Mouse (Mus musculus): ENCODE results near the gene Rgs4.

Rgs4 gene

DNA sequence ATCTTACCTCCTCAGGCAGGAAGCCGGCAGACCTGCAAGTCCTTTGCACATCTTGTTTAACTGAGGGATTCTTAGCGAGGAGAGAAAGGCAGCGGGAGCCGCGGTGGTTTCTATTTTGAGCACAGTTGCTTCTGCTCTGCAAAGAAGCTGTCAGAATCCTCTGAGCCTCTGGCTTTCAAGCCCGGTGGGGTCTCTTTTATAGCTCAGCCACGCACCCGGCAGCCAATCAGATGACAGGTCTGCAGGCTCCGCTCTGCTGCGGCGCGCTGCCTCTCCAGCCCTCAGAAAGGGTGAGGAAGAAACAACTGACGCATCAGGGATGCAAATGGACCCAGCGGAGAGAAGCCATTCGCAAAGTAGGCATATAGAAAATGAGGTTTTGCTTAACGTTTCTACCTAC lies at the start of gene Rgs4:
Rgs4 (minus strand) TSS at position 170 of the 400 bp plus-strand sequence.
- no peak for DNase-seq (ENCODE audit: extremely low read depth, low read depth, low spot score)

GRCm38 (mm10) chr1:169792437-169792836 lies 45.0 kb upstream of the Rgs4 start:
- DNase-seq (ENCODE audit: extremely low read depth, low read depth, low spot score), result no peak

- no peak for DNase-seq (ENCODE audit: extremely low read depth, low read depth, low spot score)
These were observed 38.5 kb upstream of the Rgs4 start for GRCm38 (mm10) chr1:169785981-169786380.

- DNase-seq (ENCODE audit: extremely low read depth, low read depth, low spot score), result no peak
These were observed 29.1 kb upstream of the Rgs4 start for GRCm38 (mm10) chr1:169776566-169776965.

GRCm38 (mm10) chr1:169764619-169764955 lies 17.1 kb upstream of the Rgs4 start:
- no peak for DNase-seq (ENCODE audit: extremely low read depth, low read depth, low spot score)

DNA sequence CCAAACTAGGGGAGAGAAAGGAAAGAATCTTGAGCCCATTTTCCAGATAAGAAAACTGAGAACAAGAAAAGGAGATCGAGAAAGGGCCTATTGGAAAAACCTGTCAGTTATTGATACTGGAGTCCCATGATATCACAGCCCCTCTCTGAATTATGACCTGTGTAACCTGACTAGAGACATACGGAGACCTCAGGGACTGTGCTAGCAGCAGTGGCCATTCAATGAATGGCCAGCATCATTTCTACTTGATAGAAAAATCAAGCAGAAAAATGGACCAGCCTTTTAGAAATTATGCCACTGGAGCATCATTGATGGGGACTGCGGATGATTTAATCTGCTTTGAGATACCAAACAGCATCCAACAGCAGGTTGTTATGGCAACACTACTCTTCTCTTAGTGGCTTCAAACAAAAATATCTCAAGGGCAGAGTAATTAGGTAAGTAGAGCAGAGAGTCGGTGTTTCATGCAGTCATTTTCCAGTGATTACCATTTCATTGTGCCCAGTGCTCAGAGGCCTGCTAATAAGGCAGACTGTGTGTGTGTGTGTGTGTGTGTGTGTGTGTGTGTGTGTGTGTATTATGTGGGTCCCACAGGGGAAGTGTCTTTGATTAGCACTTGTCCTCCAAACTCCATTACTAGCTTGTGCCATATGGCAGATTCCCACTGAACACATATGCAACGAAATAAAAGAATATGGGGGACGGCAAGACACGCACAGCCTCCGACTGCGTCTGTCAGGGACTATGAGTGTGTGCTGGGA lies 16.6 kb upstream of the Rgs4 start:
- no peak for DNase-seq (ENCODE audit: extremely low read depth, low read depth, low spot score)

GRCm38 (mm10) chr1:169762524-169762923 lies 15.1 kb upstream of the Rgs4 start:
- DNase-seq (ENCODE audit: extremely low read depth, low read depth, low spot score), result no peak

- no peak for DNase-seq (ENCODE audit: extremely low read depth, low read depth, low spot score)
These were observed 9.1 kb upstream of the Rgs4 start for GRCm38 (mm10) chr1:169756532-169756931.

- no peak for DNase-seq (ENCODE audit: extremely low read depth, low read depth, low spot score)
These were observed 5.0 kb upstream of the Rgs4 start for GRCm38 (mm10) chr1:169752395-169752794.

- DNase-seq (ENCODE audit: extremely low read depth, low read depth, low spot score), result no peak
These were observed 997 bp upstream of the Rgs4 start for GRCm38 (mm10) chr1:169748439-169748838.

DNA sequence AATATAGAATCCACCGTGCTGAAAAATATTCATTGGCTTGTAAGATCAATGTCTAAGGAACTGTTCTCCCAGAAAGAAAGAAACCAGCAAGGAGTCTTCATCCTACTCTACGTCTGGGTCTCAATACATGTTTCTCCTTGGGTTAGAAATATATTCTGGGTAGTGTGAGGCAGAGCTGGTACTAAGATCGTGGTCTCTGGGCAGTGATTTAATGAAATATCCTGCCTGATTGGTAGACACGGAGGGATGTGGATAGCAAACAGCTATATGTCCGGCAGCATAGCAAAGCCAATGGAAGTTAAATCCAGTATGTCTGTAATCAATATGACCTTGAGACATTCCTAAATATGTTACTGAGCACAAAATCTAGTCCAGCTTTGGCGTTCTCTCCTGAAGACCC lies 460 bp upstream of the Rgs4 start:
- DNase-seq (ENCODE audit: extremely low read depth, low read depth, low spot score), result no peak

DNA sequence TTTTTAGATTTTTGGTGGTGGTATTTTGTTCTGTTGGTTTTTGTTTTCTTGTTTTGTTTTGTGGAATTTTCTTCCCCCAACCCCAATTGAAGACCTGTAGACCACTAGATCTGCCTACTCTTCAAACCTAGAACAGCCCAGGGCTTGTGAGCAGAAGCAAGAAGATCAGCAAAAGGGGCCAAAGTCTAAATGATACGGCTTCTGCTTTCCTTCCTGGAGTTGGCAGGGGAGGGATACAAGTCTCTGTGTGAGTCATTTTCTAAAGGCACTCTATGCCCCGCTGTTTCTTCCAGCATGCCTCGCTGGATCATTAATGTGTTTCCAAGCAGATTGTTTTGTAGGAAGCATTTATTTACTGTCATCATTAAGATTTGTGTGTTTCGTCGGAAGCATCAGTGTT lies 6.3 kb downstream of the Rgs4 start:
- DNase-seq (ENCODE audit: extremely low read depth, low read depth, low spot score), result no peak

GRCm38 (mm10) chr1:169737231-169737630 lies 10.2 kb downstream of the Rgs4 start:
- no peak for DNase-seq (ENCODE audit: extremely low read depth, low read depth, low spot score)

DNA sequence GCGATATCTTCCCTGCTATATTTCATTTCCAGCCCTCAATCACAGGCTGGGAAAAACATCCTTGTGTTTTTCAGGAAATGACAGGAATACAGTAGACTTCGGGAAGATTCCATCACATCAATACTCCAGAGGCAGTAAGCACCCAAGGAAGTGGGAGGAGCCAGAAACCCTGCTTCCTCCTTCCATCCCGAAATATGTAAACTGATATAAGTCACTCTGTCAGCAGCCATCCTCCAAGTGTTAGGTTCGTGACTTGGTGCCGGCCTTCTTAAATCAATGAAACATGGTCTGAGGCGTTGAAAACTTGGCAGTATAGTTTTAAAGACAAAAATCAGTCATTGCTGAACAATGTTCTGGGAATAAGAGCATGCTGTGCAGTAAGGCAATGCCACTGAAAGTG lies 11.3 kb downstream of the Rgs4 start:
- no peak for DNase-seq (ENCODE audit: extremely low read depth, low read depth, low spot score)

GRCm38 (mm10) chr1:169730599-169731100 lies 16.8 kb downstream of the Rgs4 start:
- DNase-seq (ENCODE audit: extremely low read depth, low read depth, low spot score), result no peak

DNA sequence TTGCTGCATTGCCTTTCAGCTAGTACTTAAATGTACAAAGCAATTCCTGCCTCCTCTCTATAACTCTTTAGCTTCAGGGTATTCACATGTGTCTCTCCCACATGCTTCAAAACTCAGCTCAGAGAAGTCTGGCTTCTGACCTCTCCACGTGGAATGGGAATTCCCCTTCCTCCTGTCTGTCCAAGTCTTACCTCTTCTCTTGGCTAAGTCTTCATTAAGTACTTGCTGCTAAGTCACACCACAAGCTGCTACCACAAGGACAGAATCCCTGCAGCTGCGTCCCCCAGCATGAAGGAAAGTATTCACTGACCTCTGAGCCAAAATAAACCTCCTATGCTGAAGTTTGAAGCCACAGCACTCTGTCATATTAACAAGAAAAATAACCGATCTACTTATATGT lies 21.1 kb downstream of the Rgs4 start:
- no peak for DNase-seq (ENCODE audit: extremely low read depth, low read depth, low spot score)

DNA sequence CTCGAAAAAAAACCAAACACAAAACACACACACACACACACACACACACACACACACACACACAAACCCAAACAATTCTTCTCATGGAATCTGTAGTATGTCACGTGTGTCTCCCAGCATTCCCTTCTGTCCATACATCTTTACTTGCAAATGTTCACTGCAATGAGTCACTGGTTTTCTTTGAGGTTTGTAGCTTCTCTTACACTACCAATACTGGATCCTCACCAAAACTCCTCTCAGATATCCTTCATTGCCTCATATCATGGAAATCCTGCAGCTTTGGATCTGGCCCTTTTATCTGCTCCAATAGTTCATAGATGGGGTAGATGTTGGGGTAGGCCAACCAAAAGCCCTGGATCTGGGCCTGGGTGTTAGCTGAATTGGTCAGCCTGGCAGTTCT lies 25.6 kb downstream of the Rgs4 start:
- no peak for DNase-seq (ENCODE audit: extremely low read depth, low read depth, low spot score)

DNA sequence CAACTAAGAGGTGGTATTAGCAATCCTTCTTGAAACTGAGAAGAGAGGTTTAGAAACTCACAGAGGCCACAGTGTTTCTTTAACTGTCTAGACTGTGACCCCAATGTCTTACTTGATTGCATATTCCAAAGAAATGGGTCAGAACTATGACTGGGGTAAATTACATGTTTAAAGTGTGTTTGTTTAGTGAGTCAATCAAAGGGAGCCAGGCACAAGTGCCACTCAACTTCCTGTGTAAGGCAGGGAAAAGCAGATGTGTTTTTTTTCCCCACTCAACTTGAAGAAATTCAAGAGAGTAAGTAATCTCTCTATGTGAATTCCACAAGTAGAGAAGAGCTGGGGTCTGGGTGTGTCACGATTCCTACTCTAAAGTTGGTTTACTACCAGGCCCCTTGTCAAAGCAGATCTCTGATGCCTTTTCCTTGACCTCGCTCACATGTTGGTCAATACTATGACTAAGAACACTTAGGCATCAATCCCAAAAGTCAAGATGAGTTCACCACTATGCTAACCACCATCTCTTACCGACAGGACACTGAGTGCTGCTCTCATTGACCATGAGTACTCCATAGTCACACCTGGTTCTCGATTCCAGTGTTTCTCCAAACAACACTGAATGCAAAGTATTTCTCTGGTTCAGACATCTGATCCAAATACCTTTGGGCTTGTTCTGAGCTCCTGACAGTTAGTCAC lies 42.9 kb downstream of the Rgs4 start:
- DNase-seq (ENCODE audit: extremely low read depth, low read depth, low spot score), result no peak

DNA sequence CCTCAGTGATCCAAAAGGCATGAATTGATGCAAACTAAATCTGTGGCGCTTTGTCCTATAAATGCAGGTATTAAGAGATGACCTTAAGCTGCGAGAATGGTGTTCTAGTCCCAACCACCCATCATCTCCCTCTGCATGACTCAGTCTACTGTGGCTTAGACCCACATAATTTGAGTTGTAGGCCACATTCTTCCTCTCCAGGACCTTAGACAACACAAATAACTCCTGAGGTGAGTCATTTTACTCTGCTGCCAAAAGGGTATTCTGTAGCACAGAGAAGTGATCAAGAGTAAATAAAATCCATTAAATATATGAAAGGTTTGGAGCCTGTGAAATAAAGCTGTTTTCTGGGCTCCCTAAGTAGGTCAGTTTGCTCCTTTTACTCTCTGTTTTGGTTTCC lies 48.3 kb downstream of the Rgs4 start:
- no peak for DNase-seq (ENCODE audit: extremely low read depth, low read depth, low spot score)

- DNase-seq (ENCODE audit: extremely low read depth, low read depth, low spot score), result no peak
These were observed 50.2 kb downstream of the Rgs4 start for GRCm38 (mm10) chr1:169697236-169697635.

DNA sequence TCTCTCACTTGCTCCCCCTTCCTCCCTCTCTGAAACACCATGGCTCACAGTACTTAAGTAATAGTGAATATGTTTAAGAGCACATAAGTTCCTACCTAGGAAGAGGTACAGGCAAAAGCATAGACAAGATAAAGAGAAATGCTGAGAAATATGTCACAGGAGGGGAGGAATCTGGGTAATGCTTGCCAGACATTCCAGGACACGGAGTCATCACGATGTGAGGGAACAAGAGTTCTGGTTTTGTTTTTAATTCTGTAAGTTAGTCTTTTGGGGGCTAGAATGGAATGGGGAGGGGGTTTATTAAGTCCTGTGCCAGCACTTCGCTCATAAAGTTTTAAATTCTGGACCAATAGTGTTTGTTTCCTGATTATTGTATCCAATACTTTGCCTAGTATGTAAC lies 52.1 kb downstream of the Rgs4 start:
- DNase-seq (ENCODE audit: extremely low read depth, low read depth, low spot score), result no peak

- no peak for DNase-seq (ENCODE audit: extremely low read depth, low read depth, low spot score)
These were observed 53.9 kb downstream of the Rgs4 start for GRCm38 (mm10) chr1:169693537-169693936.

DNA sequence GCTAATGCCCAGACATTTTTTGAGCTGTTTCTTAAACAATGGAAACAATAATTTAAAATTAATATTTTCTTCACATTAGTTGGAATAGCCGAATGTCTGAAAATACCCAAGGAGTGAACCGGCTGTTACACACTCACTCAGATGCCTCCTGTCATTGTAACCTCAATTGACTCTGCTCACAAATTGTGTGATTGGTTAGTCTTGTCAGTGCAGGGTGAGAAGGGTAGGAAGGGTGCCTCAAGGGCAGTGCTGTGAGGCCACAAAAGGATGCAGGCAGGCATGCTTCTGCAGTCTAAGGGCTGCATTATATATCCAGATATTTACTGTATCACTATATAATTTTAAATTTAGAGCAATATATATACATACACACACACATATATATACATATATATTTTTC lies 54.4 kb downstream of the Rgs4 start:
- no peak for DNase-seq (ENCODE audit: extremely low read depth, low read depth, low spot score)
